Mouse (Mus musculus) bone marrow macrophage, adult 2 months (primary cell): Measurements from ENCODE around the gene Dcaf11.

Experiments
- CTCF ChIP-seq: IDR thresholded peaks from 2 replicates; pipeline ENCODE4 v1.5.1; 2012; ENCODE audit warnings: low read depth, mild to moderate bottlenecking, low read length, moderate library complexity
- POLR2A ChIP-seq: IDR thresholded peaks from 2 replicates; pipeline ENCODE4 v1.6.1; 2012; ENCODE audit warnings: mild to moderate bottlenecking, low read depth, low read length, borderline replicate concordance

GRCm38 (mm10) chr14:55577871-55578667 is 18.3 kb downstream of the Dcaf11 start, which contains the start of gene Psme1:
- TF ChIP-seq CTCF (no peak), POLR2A (no peak)
